ENCODE assay signal across 9 mouse cellular contexts in the genomic region with DNA sequence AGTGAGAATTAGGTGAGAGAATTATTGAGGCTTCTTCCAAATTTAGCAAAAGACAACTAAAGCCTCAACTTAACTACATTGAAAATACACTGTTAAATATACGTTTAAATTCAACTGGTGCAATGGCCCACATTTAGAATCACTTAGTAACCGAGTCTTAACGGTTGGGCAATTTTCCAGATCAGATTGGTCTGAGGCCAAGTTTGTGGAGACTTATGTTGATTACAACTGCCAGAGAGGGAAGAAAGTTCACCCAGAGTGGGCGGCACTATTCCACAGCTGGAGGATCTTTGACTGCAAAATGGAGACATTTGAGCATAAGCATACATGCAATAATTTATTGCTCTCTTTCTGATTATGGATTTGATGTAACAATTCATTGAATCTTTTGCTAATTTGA.
DNase-seq lines count a peak whose midpoint lies in the region; ATAC-seq and TF ChIP-seq lines count a peak whose summit lies in the region.
"Had no signal": no experiment of that assay in that cellular context is flagged by ENCODE, and none has a peak within 500 bp of the region (broad histone marks: within the 10 kb centered on the region; RNA-seq: fewer than 3 reads in every experiment).

No protein-coding gene starts in this region.

- no peaks in the 10 kb centered on the region for H3K27me3 ChIP-seq in embryonic facial prominence, embryonic 14.5 days (replicated peaks; ENCODE audit: control insufficient read depth, insufficient read depth, low read length)
- no peaks in the 10 kb centered on the region for H3K27me3 ChIP-seq in embryonic facial prominence, embryonic 10.5 days (replicated peaks; ENCODE audit: low read depth, poor library complexity, severe bottlenecking)
- no peaks in the 10 kb centered on the region for H3K27me3 ChIP-seq in lung, postnatal 0 days (replicated peaks; ENCODE audit: insufficient read depth, low read length)
- H3K27me3 ChIP-seq in heart, adult 2 months (ENCODE audit: control insufficient read depth, insufficient read depth, low read length): no peaks in the 10 kb centered on the region

- H3K4me2 ChIP-seq in embryonic facial prominence, embryonic 14.5 days (ENCODE audit: low read depth, low read length): no peak overlapping the region
- H3K4me2 ChIP-seq in lung, postnatal 0 days (replicated peaks; ENCODE audit: low read depth, low read length): no peak overlapping the region

- TF ChIP-seq CTCF in lung, postnatal 0 days (IDR thresholded peaks at IDR 0.05): no peak
- no peak for TF ChIP-seq CTCF in heart, adult 2 months (IDR thresholded peaks at IDR 0.05)

- no peak for TF ChIP-seq EP300 in lung, postnatal 0 days (IDR thresholded peaks at IDR 0.05)
- no peak for TF ChIP-seq EP300 in heart, adult 2 months (IDR thresholded peaks at IDR 0.05; ENCODE audit: insufficient read depth, low read depth, low read length)

- no peaks in the 10 kb centered on the region for H3K36me3 ChIP-seq in embryonic facial prominence, embryonic 14.5 days (ENCODE audit: control insufficient read depth, insufficient read depth, low read length)
- H3K36me3 ChIP-seq in embryonic facial prominence, embryonic 10.5 days (replicated peaks): no peaks in the 10 kb centered on the region
- no peaks in the 10 kb centered on the region for H3K36me3 ChIP-seq in lung, postnatal 0 days (ENCODE audit: insufficient read depth, low read length)
- no peaks in the 10 kb centered on the region for H3K36me3 ChIP-seq in heart, adult 2 months (ENCODE audit: control insufficient read depth, insufficient read depth, low read length)

- peaks cover 11% of the 10 kb centered on the region; the same call in 1 of the 2 replicates for H3K9me3 ChIP-seq in embryonic facial prominence, embryonic 14.5 days (ENCODE audit: control insufficient read depth, low read length)
- H3K9me3 ChIP-seq in embryonic facial prominence, embryonic 10.5 days: no peaks in the 10 kb centered on the region
- H3K9me3 ChIP-seq in lung, postnatal 0 days (ENCODE audit: low read length): no peaks in the 10 kb centered on the region

- 46% methylated on average over 4 of the region's 4 CpGs for WGBS in embryonic facial prominence, embryonic 14.5 days
- WGBS in embryonic facial prominence, embryonic 10.5 days: 86% methylated on average over 4 of the region's 4 CpGs
- WGBS in lung, postnatal 0 days: 9% methylated on average over 4 of the region's 4 CpGs
- WGBS in heart, adult 2 months: 36% methylated on average over 4 of the region's 4 CpGs

- no peaks in the 10 kb centered on the region for H3K79me2 ChIP-seq in heart, adult 2 months (replicated peaks; ENCODE audit: control insufficient read depth, insufficient read depth, low read length)

- peak; percentile 89 for DNase-seq in embryonic facial prominence, embryonic 14.5 days (ENCODE audit: low spot score)
- no peak for DNase-seq in embryonic facial prominence, embryonic 10.5 days (ENCODE audit: low spot score)
- peak; percentile 49 for DNase-seq in lung, postnatal 0 days (ENCODE audit: low spot score)
- DNase-seq in lung, adult 18-20 months: no peak
- peak; percentile 29 for DNase-seq in adrenal gland, postnatal 25 days
- DNase-seq in kidney, postnatal 4 days: peak; percentile 72 to 77
- DNase-seq in gastrocnemius, postnatal 36 days: no peak
- no peak for DNase-seq in heart, adult 2 months

- H3K4me1 ChIP-seq in embryonic facial prominence, embryonic 14.5 days (ENCODE audit: control insufficient read depth, insufficient read depth, low read length): peaks cover 6% of the 10 kb centered on the region; the same call in 1 of the 2 replicates
- H3K4me1 ChIP-seq in embryonic facial prominence, embryonic 10.5 days: no peaks in the 10 kb centered on the region
- no peaks in the 10 kb centered on the region for H3K4me1 ChIP-seq in lung, postnatal 0 days (ENCODE audit: insufficient read depth, low read depth, low read length)
- no peaks in the 10 kb centered on the region for H3K4me1 ChIP-seq in heart, adult 2 months (ENCODE audit: control insufficient read depth, insufficient read depth, low read length)

- H3K9ac ChIP-seq in embryonic facial prominence, embryonic 14.5 days (ENCODE audit: low read depth, low read length): no peak overlapping the region
- H3K9ac ChIP-seq in lung, postnatal 0 days (replicated peaks; ENCODE audit: low read depth): no peak overlapping the region
- H3K9ac ChIP-seq in heart, adult 2 months (ENCODE audit: low read depth, low read length): no peak overlapping the region

- intact Hi-C loops in gastrocnemius, postnatal 36 days (cut with DNase I): no loop called here
- intact Hi-C loops in heart, adult 2 months (cut with DNase I): no loop called here

- no peak for TF ChIP-seq POLR2A in heart, adult 2 months (IDR thresholded peaks at IDR 0.05; ENCODE audit: insufficient read depth, low read depth, low read length)

- no peak for ATAC-seq in embryonic facial prominence, embryonic 14.5 days (ENCODE audit: low read depth)
- peak; percentile 32; the same call in 1 of the 2 replicates for ATAC-seq in lung, postnatal 0 days
- ATAC-seq: hindbrain, embryonic 16.5 days had no signal

- no peak overlapping the region for H3K27ac ChIP-seq in embryonic facial prominence, embryonic 14.5 days (replicated peaks; ENCODE audit: low read depth, low read length)
- H3K27ac ChIP-seq in embryonic facial prominence, embryonic 10.5 days (replicated peaks): no peak overlapping the region
- H3K27ac ChIP-seq in lung, postnatal 0 days (ENCODE audit: low read length): no peak overlapping the region
- no peak overlapping the region for H3K27ac ChIP-seq in heart, adult 2 months

- H3K4me3 ChIP-seq in embryonic facial prominence, embryonic 14.5 days (ENCODE audit: low read depth, low read length): no peak overlapping the region
- no peak overlapping the region for H3K4me3 ChIP-seq in embryonic facial prominence, embryonic 10.5 days
- H3K4me3 ChIP-seq in lung, postnatal 0 days (ENCODE audit: low read depth, low read length): no peak overlapping the region
- H3K4me3 ChIP-seq in heart, adult 2 months: no peak overlapping the region

Comparison
In these comparisons a context has a peak if more than half of its experiments do, and no peak if none do; other contexts are left out.
1. DNase-seq: peak in embryonic facial prominence, embryonic 14.5 days (single experiment), lung, postnatal 0 days (single experiment), adrenal gland, postnatal 25 days (single experiment) and kidney, postnatal 4 days (2 of 2); none in embryonic facial prominence, embryonic 10.5 days (single experiment), lung, adult 18-20 months (0 of 2), gastrocnemius, postnatal 36 days (0 of 2) and heart, adult 2 months (0 of 2).